Mouse (Mus musculus): ENCODE results near the gene Nanog. TPM values are rescaled to one million over a fixed set of nuclear protein-coding genes. Genes with fewer than 3 reads are reported as not detected.

Nanog gene
- polyA plus RNA-seq, 1 experiment, result 0.10 TPM

- Histone ChIP-seq H3K4me3 (no peak overlapping the region), H3K4me2 (ENCODE audit: low read depth) (no peak overlapping the region)
- TF ChIP-seq MYOD1 (IDR thresholded peaks at IDR 0.05; ENCODE audit: control insufficient read depth in 1 of 3, insufficient read length in 2 of 3, low read depth in 2 of 3) (no peak), CEBPB (IDR thresholded peaks at IDR 0.05; ENCODE audit: insufficient read depth, poor library complexity, severe bottlenecking) (no peak), POLR2AphosphoS2 (IDR thresholded peaks at IDR 0.05; ENCODE audit: insufficient read length, low read depth) (no peak), TCF12 (IDR thresholded peaks at IDR 0.05; ENCODE audit: insufficient read depth, poor library complexity, severe bottlenecking) (no peak), MAX (IDR thresholded peaks at IDR 0.05; ENCODE audit: low read depth) (no peak), USF1 (IDR thresholded peaks at IDR 0.05; ENCODE audit: low read depth) (no peak), POLR2A (IDR thresholded peaks at IDR 0.05; ENCODE audit: insufficient read length, low read depth) (no peak), TCF3 (IDR thresholded peaks at IDR 0.05; ENCODE audit: insufficient read length, low read depth) (no peak)
These were observed 5.5 kb upstream of the Nanog start for GRCm38 (mm10) chr6:122701816-122702215.

GRCm38 (mm10) chr6:122702480-122703124, 4.7 kb upstream of the Nanog start:
- Histone ChIP-seq H3K4me2 (ENCODE audit: low read depth) (peak overlapping the region; percentile 87), H3K27me3 (ENCODE audit: control insufficient read depth, insufficient read depth, insufficient read length) (no peaks in the 10 kb centered on the region), H3ac (ENCODE audit: control insufficient read depth, insufficient read length) (no peak overlapping the region), H3K4me3 (peak overlapping the region; percentile 20), H3K36me3 (ENCODE audit: control insufficient read depth, insufficient read depth) (no peaks in the 10 kb centered on the region), H3K79me2 (ENCODE audit: control insufficient read depth, insufficient read depth) (no peaks in the 10 kb centered on the region)
- TF ChIP-seq MYOG (IDR thresholded peaks at IDR 0.05; ENCODE audit: control insufficient read depth in 1 of 3, insufficient read depth in 1 of 3, insufficient read length in 2 of 3, low read depth in 2 of 3) (no peak), MYOD1 (IDR thresholded peaks at IDR 0.05; ENCODE audit: control insufficient read depth in 1 of 3, insufficient read length in 2 of 3, low read depth in 2 of 3) (no peak), REST (IDR thresholded peaks at IDR 0.05; ENCODE audit: insufficient read depth, insufficient read length) (no peak), POLR2AphosphoS2 (IDR thresholded peaks at IDR 0.05; ENCODE audit: insufficient read length, low read depth) (no peak), MAX (IDR thresholded peaks at IDR 0.05; ENCODE audit: low read depth) (no peak), SRF (IDR thresholded peaks at IDR 0.05; ENCODE audit: control insufficient read depth, insufficient read length, low read depth) (no peak), TCF12 (IDR thresholded peaks at IDR 0.05; ENCODE audit: insufficient read depth, poor library complexity, severe bottlenecking) (no peak), TCF3 (IDR thresholded peaks at IDR 0.05; ENCODE audit: insufficient read length, low read depth) (no peak), POLR2A (IDR thresholded peaks at IDR 0.05; ENCODE audit: insufficient read length, low read depth) (no peak), USF1 (IDR thresholded peaks at IDR 0.05; ENCODE audit: low read depth) (no peak), CEBPB (IDR thresholded peaks at IDR 0.05; ENCODE audit: insufficient read depth, poor library complexity, severe bottlenecking) (no peak), E2F4 (IDR thresholded peaks at IDR 0.05; ENCODE audit: insufficient read depth) (no peak)

More at GRCm38 (mm10) chr6:122701816-122702215, 5.5 kb upstream of the Nanog start:
- Histone ChIP-seq H3K36me3 (ENCODE audit: control insufficient read depth, insufficient read depth) (no peaks in the 10 kb centered on the region), H3ac (ENCODE audit: control insufficient read depth, insufficient read length) (no peak overlapping the region), H3K79me2 (ENCODE audit: control insufficient read depth, insufficient read depth) (no peaks in the 10 kb centered on the region), H3K27me3 (ENCODE audit: control insufficient read depth, insufficient read depth, insufficient read length) (no peaks in the 10 kb centered on the region)

GRCm38 (mm10) chr6:122703251-122703650, 4.0 kb upstream of the Nanog start:
- peak overlapping the region; percentile 87 for H3K4me2 ChIP-seq (ENCODE audit: low read depth)
- H3K27me3 ChIP-seq (ENCODE audit: control insufficient read depth, insufficient read depth, insufficient read length), result no peaks in the 10 kb centered on the region
- H3K4me3 ChIP-seq, result peak overlapping the region; percentile 20
- H3K79me2 ChIP-seq (ENCODE audit: control insufficient read depth, insufficient read depth), result no peaks in the 10 kb centered on the region
- TF ChIP-seq MYOD1 (IDR thresholded peaks at IDR 0.05; ENCODE audit: control insufficient read depth in 1 of 3, insufficient read length in 2 of 3, low read depth in 2 of 3) (no peak), SRF (IDR thresholded peaks at IDR 0.05; ENCODE audit: control insufficient read depth, insufficient read length, low read depth) (no peak), MYOG (IDR thresholded peaks at IDR 0.05; ENCODE audit: control insufficient read depth in 1 of 3, insufficient read depth in 1 of 3, insufficient read length in 2 of 3, low read depth in 2 of 3) (no peak), E2F4 (IDR thresholded peaks at IDR 0.05; ENCODE audit: insufficient read depth) (no peak), POLR2A (IDR thresholded peaks at IDR 0.05; ENCODE audit: insufficient read length, low read depth) (no peak), POLR2AphosphoS2 (IDR thresholded peaks at IDR 0.05; ENCODE audit: insufficient read length, low read depth) (no peak), MAX (IDR thresholded peaks at IDR 0.05; ENCODE audit: low read depth) (no peak), REST (IDR thresholded peaks at IDR 0.05; ENCODE audit: insufficient read depth, insufficient read length) (no peak), CEBPB (IDR thresholded peaks at IDR 0.05; ENCODE audit: insufficient read depth, poor library complexity, severe bottlenecking) (no peak), TCF12 (IDR thresholded peaks at IDR 0.05; ENCODE audit: insufficient read depth, poor library complexity, severe bottlenecking) (no peak), TCF3 (IDR thresholded peaks at IDR 0.05; ENCODE audit: insufficient read length, low read depth) (no peak), USF1 (IDR thresholded peaks at IDR 0.05; ENCODE audit: low read depth) (no peak)
- no peak overlapping the region for H3ac ChIP-seq (ENCODE audit: control insufficient read depth, insufficient read length)
- H3K36me3 ChIP-seq (ENCODE audit: control insufficient read depth, insufficient read depth), result no peaks in the 10 kb centered on the region

GRCm38 (mm10) chr6:122703706-122704105, 3.6 kb upstream of the Nanog start:
- Histone ChIP-seq H3K4me2 (ENCODE audit: low read depth) (peak overlapping the region; percentile 87), H3K4me3 (no peak overlapping the region)
- TF ChIP-seq SRF (IDR thresholded peaks at IDR 0.05; ENCODE audit: control insufficient read depth, insufficient read length, low read depth), result no peak
- TF ChIP-seq POLR2A (IDR thresholded peaks at IDR 0.05; ENCODE audit: insufficient read length, low read depth), result no peak
- TF ChIP-seq MAX (IDR thresholded peaks at IDR 0.05; ENCODE audit: low read depth), result no peak
- TF ChIP-seq REST (IDR thresholded peaks at IDR 0.05; ENCODE audit: insufficient read depth, insufficient read length), result no peak
- TF ChIP-seq TCF12 (IDR thresholded peaks at IDR 0.05; ENCODE audit: insufficient read depth, poor library complexity, severe bottlenecking), result no peak
- no peak for TF ChIP-seq POLR2AphosphoS2 (IDR thresholded peaks at IDR 0.05; ENCODE audit: insufficient read length, low read depth)
- no peak for TF ChIP-seq TCF3 (IDR thresholded peaks at IDR 0.05; ENCODE audit: insufficient read length, low read depth)
- TF ChIP-seq CEBPB (IDR thresholded peaks at IDR 0.05; ENCODE audit: insufficient read depth, poor library complexity, severe bottlenecking), result no peak
- no peak for TF ChIP-seq E2F4 (IDR thresholded peaks at IDR 0.05; ENCODE audit: insufficient read depth)
- TF ChIP-seq MYOG (IDR thresholded peaks at IDR 0.05; ENCODE audit: control insufficient read depth in 1 of 3, insufficient read depth in 1 of 3, insufficient read length in 2 of 3, low read depth in 2 of 3), result no peak

More at GRCm38 (mm10) chr6:122703706-122704105, 3.6 kb upstream of the Nanog start:
- no peak overlapping the region for H3ac ChIP-seq (ENCODE audit: control insufficient read depth, insufficient read length)
- H3K79me2 ChIP-seq (ENCODE audit: control insufficient read depth, insufficient read depth), result no peaks in the 10 kb centered on the region
- no peaks in the 10 kb centered on the region for H3K36me3 ChIP-seq (ENCODE audit: control insufficient read depth, insufficient read depth)
- H3K27me3 ChIP-seq (ENCODE audit: control insufficient read depth, insufficient read depth, insufficient read length), result no peaks in the 10 kb centered on the region

All from myocyte (in vitro differentiated cells).